Mouse (Mus musculus): ENCODE results near the gene Swsap1.

DNA sequence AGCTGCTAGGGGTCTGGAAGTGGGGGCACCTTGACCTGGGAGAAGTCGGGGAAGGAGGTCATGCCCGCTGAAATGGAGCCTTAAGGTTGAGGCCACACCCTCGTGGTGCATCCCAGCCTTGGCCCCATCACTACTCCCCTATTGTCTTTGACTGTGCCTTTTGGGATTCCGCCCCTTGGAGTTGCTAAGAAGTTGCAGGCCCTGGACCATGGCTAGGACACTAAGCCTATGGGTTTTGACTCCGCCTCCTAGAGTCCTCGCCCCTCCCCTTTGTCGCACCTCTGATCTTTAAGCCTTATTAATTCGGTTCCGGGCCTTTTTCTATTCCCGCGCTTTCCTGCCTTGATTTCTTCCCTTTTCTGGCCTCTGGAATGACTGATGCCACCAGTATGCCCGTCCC, 11.9 kb upstream of the Swsap1 start:
- TF ChIP-seq POLR2A (IDR thresholded peaks at IDR 0.05; ENCODE audit: extremely low read depth, insufficient read depth, low read length) (no peak), CTCF (IDR thresholded peaks at IDR 0.05; ENCODE audit: extremely low read depth, insufficient read depth, low read length) (no peak)

Data from cortical plate, adult 2 months (tissue).